Mouse (Mus musculus) urinary bladder, postnatal 10 days (tissue): Measurements from ENCODE around the gene Ctbp2.
A peak's percentile ranks its signal among the peaks of the same experiment; 100 is the strongest.

Source experiments
- DNase-seq: peaks from one replicate; pipeline ENCODE4 v3.0.0; 2022; ENCODE audit warnings: low spot score

Gene Ctbp2

GRCm38 (mm10) chr7:133123999-133124700 is at the start of gene Ctbp2:
Gene Ctbp2, minus strand, starts transcription at chr7:133124354.
- peak; percentile 66 for DNase-seq

GRCm38 (mm10) chr7:133171403-133172032 is 47.4 kb upstream of the Ctbp2 start:
- no peak for DNase-seq

GRCm38 (mm10) chr7:133168928-133169327 is 44.8 kb upstream of the Ctbp2 start:
- DNase-seq = no peak

- DNase-seq = no peak
These were observed 43.7 kb upstream of the Ctbp2 start for GRCm38 (mm10) chr7:133167903-133168302.

GRCm38 (mm10) chr7:133164770-133165169 is 40.6 kb upstream of the Ctbp2 start:
- no peak for DNase-seq

- DNase-seq = no peak
These were observed 38.9 kb upstream of the Ctbp2 start for GRCm38 (mm10) chr7:133163011-133163410.

GRCm38 (mm10) chr7:133162131-133162530 is 38.0 kb upstream of the Ctbp2 start:
- DNase-seq = no peak

- no peak for DNase-seq
These were observed 37.4 kb upstream of the Ctbp2 start for GRCm38 (mm10) chr7:133161362-133162080.

- DNase-seq = no peak
These were observed 35.4 kb upstream of the Ctbp2 start for GRCm38 (mm10) chr7:133159519-133159918.

- no peak for DNase-seq
These were observed 31.5 kb upstream of the Ctbp2 start for GRCm38 (mm10) chr7:133155621-133156020.

GRCm38 (mm10) chr7:133154846-133155245 is 30.7 kb upstream of the Ctbp2 start:
- DNase-seq = no peak

- DNase-seq = no peak
These were observed 15.7 kb upstream of the Ctbp2 start for GRCm38 (mm10) chr7:133139689-133140336.

- no peak for DNase-seq
These were observed 9.4 kb upstream of the Ctbp2 start for GRCm38 (mm10) chr7:133133552-133133951.

GRCm38 (mm10) chr7:133132702-133133101 is 8.5 kb upstream of the Ctbp2 start:
- DNase-seq = no peak

GRCm38 (mm10) chr7:133124701-133125485 is 739 bp upstream of the Ctbp2 start:
- DNase-seq = no peak

GRCm38 (mm10) chr7:133123244-133123998 is 733 bp downstream of the Ctbp2 start, which contains the start of gene Fgfr2:
Gene Fgfr2, minus strand, starts transcription at chr7:133123350.
- no peak for DNase-seq

- no peak for DNase-seq
These were observed 1.5 kb downstream of the Ctbp2 start for GRCm38 (mm10) chr7:133122379-133123243.

- no peak for DNase-seq
These were observed 2.3 kb downstream of the Ctbp2 start for GRCm38 (mm10) chr7:133121661-133122378.

- no peak for DNase-seq
These were observed 3.0 kb downstream of the Ctbp2 start for GRCm38 (mm10) chr7:133121080-133121607.
